Mouse (Mus musculus): Measurements from ENCODE around the gene Rin2. TPM values are rescaled to one million over a fixed set of nuclear protein-coding genes. Genes with fewer than 3 reads are reported as not detected.
A peak's percentile ranks its signal among the peaks of the same experiment; 100 is the strongest.

Gene Rin2
- total and polyA plus RNA-seq, 2 experiments: 3.4 to 10.9 TPM

- Histone ChIP-seq H3K4me3 (ENCODE audit: insufficient read depth, low read depth, low read length) (no peak overlapping the region), H3K79me2 (ENCODE audit: control insufficient read depth, insufficient read depth, low read length) (0 out of 2 replicates have a peak, but pooled peaks cover 5% of the 10 kb centered on the region), H3K9ac (ENCODE audit: low read depth, low read length) (no peak overlapping the region), H3K36me3 (ENCODE audit: control insufficient read depth, insufficient read depth, low read length) (peaks cover 17% of the 10 kb centered on the region), H3K27me3 (ENCODE audit: control insufficient read depth, insufficient read depth, low read length) (no peaks in the 10 kb centered on the region), H3K4me1 (ENCODE audit: control insufficient read depth, insufficient read depth, low read length) (no peaks in the 10 kb centered on the region), H3K27ac (replicated peaks; ENCODE audit: insufficient read depth, low read depth, low read length) (no peak overlapping the region)
- WGBS: 93% methylated on average over 12 of the region's 12 CpGs
- no peak for TF ChIP-seq CTCF (IDR thresholded peaks at IDR 0.05; ENCODE audit: low read depth, low read length)
- DNase-seq (ENCODE audit: extremely low read depth, low read depth, low spot score): no peak
Observed at GRCm38 (mm10) chr2:145840910-145841870, 166.2 kb downstream of the Rin2 start.

- DNase-seq (ENCODE audit: extremely low read depth, low read depth, low spot score): no peak
- no peak overlapping the region for H3K9ac ChIP-seq (ENCODE audit: low read depth, low read length)
- H3K36me3 ChIP-seq (ENCODE audit: control insufficient read depth, insufficient read depth, low read length): peaks cover 22% of the 10 kb centered on the region
- no peak overlapping the region for H3K27ac ChIP-seq (replicated peaks; ENCODE audit: insufficient read depth, low read depth, low read length)
- no peaks in the 10 kb centered on the region for H3K27me3 ChIP-seq (ENCODE audit: control insufficient read depth, insufficient read depth, low read length)
- no peak overlapping the region for H3K4me3 ChIP-seq (ENCODE audit: insufficient read depth, low read depth, low read length)
- WGBS: 95% methylated on average over 6 of the region's 6 CpGs
- no peaks in the 10 kb centered on the region for H3K4me1 ChIP-seq (ENCODE audit: control insufficient read depth, insufficient read depth, low read length)
- TF ChIP-seq POLR2A (IDR thresholded peaks at IDR 0.05; ENCODE audit: extremely low read depth, insufficient read depth, low read length) (no peak), CTCF (IDR thresholded peaks at IDR 0.05; ENCODE audit: low read depth, low read length) (no peak)
- H3K79me2 ChIP-seq (ENCODE audit: control insufficient read depth, insufficient read depth, low read length): no peaks in the 10 kb centered on the region
Observed at GRCm38 (mm10) chr2:145843322-145843721, 168.3 kb downstream of the Rin2 start.

GRCm38 (mm10) chr2:145846595-145846994 is 171.6 kb downstream of the Rin2 start:
- H3K4me1 ChIP-seq (ENCODE audit: control insufficient read depth, insufficient read depth, low read length): no peaks in the 10 kb centered on the region
- H3K27me3 ChIP-seq (ENCODE audit: control insufficient read depth, insufficient read depth, low read length): no peaks in the 10 kb centered on the region
- 95% methylated on average over 3 of the region's 3 CpGs for WGBS
- DNase-seq (ENCODE audit: extremely low read depth, low read depth, low spot score): no peak
- H3K9ac ChIP-seq (ENCODE audit: low read depth, low read length): no peak overlapping the region
- TF ChIP-seq POLR2A (IDR thresholded peaks at IDR 0.05; ENCODE audit: extremely low read depth, insufficient read depth, low read length) (no peak), CTCF (IDR thresholded peaks at IDR 0.05; ENCODE audit: low read depth, low read length) (no peak)
- H3K27ac ChIP-seq (replicated peaks; ENCODE audit: insufficient read depth, low read depth, low read length): no peak overlapping the region
- H3K36me3 ChIP-seq (ENCODE audit: control insufficient read depth, insufficient read depth, low read length): peaks cover 37% of the 10 kb centered on the region
- no peak overlapping the region for H3K4me3 ChIP-seq (ENCODE audit: insufficient read depth, low read depth, low read length)
- no peaks in the 10 kb centered on the region for H3K79me2 ChIP-seq (ENCODE audit: control insufficient read depth, insufficient read depth, low read length)

- Histone ChIP-seq H3K36me3 (ENCODE audit: control insufficient read depth, insufficient read depth, low read length) (peaks cover 44% of the 10 kb centered on the region), H3K9ac (ENCODE audit: low read depth, low read length) (no peak overlapping the region), H3K27ac (replicated peaks; ENCODE audit: insufficient read depth, low read depth, low read length) (0 out of 2 replicates have a peak overlapping the region, but pooled peaks have one; percentile 19), H3K4me1 (ENCODE audit: control insufficient read depth, insufficient read depth, low read length) (no peaks in the 10 kb centered on the region), H3K79me2 (ENCODE audit: control insufficient read depth, insufficient read depth, low read length) (no peaks in the 10 kb centered on the region), H3K27me3 (ENCODE audit: control insufficient read depth, insufficient read depth, low read length) (no peaks in the 10 kb centered on the region), H3K4me3 (ENCODE audit: insufficient read depth, low read depth, low read length) (no peak overlapping the region)
- TF ChIP-seq CTCF (IDR thresholded peaks at IDR 0.05; ENCODE audit: low read depth, low read length): no peak
- no peak for TF ChIP-seq POLR2A (IDR thresholded peaks at IDR 0.05; ENCODE audit: extremely low read depth, insufficient read depth, low read length)
- 79% methylated on average over 10 of the region's 10 CpGs for WGBS
- DNase-seq (ENCODE audit: extremely low read depth, low read depth, low spot score): no peak
Observed at GRCm38 (mm10) chr2:145849170-145849905, 174.3 kb downstream of the Rin2 start.

GRCm38 (mm10) chr2:145850779-145851178 is 175.8 kb downstream of the Rin2 start:
- peaks cover 38% of the 10 kb centered on the region for H3K36me3 ChIP-seq (ENCODE audit: control insufficient read depth, insufficient read depth, low read length)
- TF ChIP-seq POLR2A (IDR thresholded peaks at IDR 0.05; ENCODE audit: extremely low read depth, insufficient read depth, low read length): no peak
- no peak for TF ChIP-seq CTCF (IDR thresholded peaks at IDR 0.05; ENCODE audit: low read depth, low read length)
- H3K27ac ChIP-seq (replicated peaks; ENCODE audit: insufficient read depth, low read depth, low read length): no peak overlapping the region
- no peak overlapping the region for H3K4me3 ChIP-seq (ENCODE audit: insufficient read depth, low read depth, low read length)
- H3K4me1 ChIP-seq (ENCODE audit: control insufficient read depth, insufficient read depth, low read length): no peaks in the 10 kb centered on the region
- peak; percentile 32 for DNase-seq (ENCODE audit: extremely low read depth, low read depth, low spot score)
- H3K9ac ChIP-seq (ENCODE audit: low read depth, low read length): no peak overlapping the region
- no peaks in the 10 kb centered on the region for H3K79me2 ChIP-seq (ENCODE audit: control insufficient read depth, insufficient read depth, low read length)
- 32% methylated on average over 4 of the region's 4 CpGs for WGBS
- H3K27me3 ChIP-seq (ENCODE audit: control insufficient read depth, insufficient read depth, low read length): no peaks in the 10 kb centered on the region

Data from liver, adult 2 months (tissue).